Mouse (Mus musculus) G1E (cell line): ENCODE data around the gene Rhbdd1.

Source experiments
- CTCF ChIP-seq: IDR thresholded peaks from 2 replicates; pipeline ENCODE4 v1.5.1; 2012; ENCODE audit warnings: low read depth, low read length, inconsistent platforms, mixed read lengths
- GATA1 ChIP-seq: IDR thresholded peaks from 2 replicates; pipeline ENCODE4 v1.6.1; 2012; ENCODE audit warnings: borderline replicate concordance, low read length, inconsistent platforms, mixed read lengths
- GATA2 ChIP-seq: IDR thresholded peaks from 2 replicates; pipeline ENCODE4 v1.6.1; 2012; ENCODE audit warnings: low read depth, low read length, inconsistent platforms, borderline replicate concordance
- POLR2AphosphoS5 ChIP-seq: IDR thresholded peaks from 2 replicates; pipeline ENCODE4 v1.6.1; 2012; ENCODE audit warnings: low read depth, low read length, inconsistent platforms; ENCODE audit not compliant: insufficient replicate concordance
- TAL1 ChIP-seq: conservative IDR thresholded peaks from 2 replicates; pipeline ENCODE4 v1.6.1; 2012; ENCODE audit warnings: low read depth, low read length, inconsistent platforms, mixed read lengths

GRCm38 (mm10) chr1:82304483-82304882 is 11.8 kb upstream of the Rhbdd1 start:
- TF ChIP-seq CTCF (no peak), POLR2AphosphoS5 (no peak), TAL1 (no peak), GATA2 (no peak), GATA1 (no peak)
